Mouse (Mus musculus): ENCODE measurements around the gene 9130409I23Rik. TPM values are rescaled to one million over a fixed set of nuclear protein-coding genes. Genes with fewer than 3 reads are reported as not detected.

Gene 9130409I23Rik
- polyA plus RNA-seq, 1 experiment from 2014 or later = not detected

- no peak overlapping the region for H3K4me2 ChIP-seq (ENCODE audit: low read depth, low read length)
- H3K36me3 ChIP-seq (ENCODE audit: control insufficient read depth, insufficient read depth, low read length) = peaks cover 43% of the 10 kb centered on the region
- ATAC-seq (ENCODE audit: low read depth) (no peak), DNase-seq (ENCODE audit: low spot score) (no peak)
- no peaks in the 10 kb centered on the region for H3K27me3 ChIP-seq (replicated peaks; ENCODE audit: control insufficient read depth, insufficient read depth, low read length)
- no peaks in the 10 kb centered on the region for H3K4me1 ChIP-seq (ENCODE audit: control insufficient read depth, insufficient read depth, low read length)
- H3K27ac ChIP-seq (replicated peaks; ENCODE audit: low read depth, low read length) = no peak overlapping the region
- 86% methylated on average over 12 of the region's 12 CpGs for WGBS
- no peak overlapping the region for H3K9ac ChIP-seq (ENCODE audit: low read depth, low read length)
- H3K9me3 ChIP-seq (ENCODE audit: control insufficient read depth, low read length) = no peaks in the 10 kb centered on the region
- H3K4me3 ChIP-seq (ENCODE audit: low read depth, low read length) = no peak overlapping the region
These were observed 39.0 kb downstream of the 9130409I23Rik start for GRCm38 (mm10) chr1:181090048-181090447.

Other genes starting within 250 kb of the 9130409I23Rik start
- gene H3f3a, start 237.3 kb upstream of the 9130409I23Rik start, polyA plus RNA-seq (2014; fragmentation: Nextera tagmentation; extraction: Ambion mirVana) = 2,156 and 2,321 TPM in 2 replicates
- gene Sde2, start 200.1 kb upstream of the 9130409I23Rik start, polyA plus RNA-seq (2014; fragmentation: Nextera tagmentation; extraction: Ambion mirVana) = 27.2 and 31.2 TPM in 2 replicates
- 0.25 TPM in 1 of 2 replicates, not detected in the other for gene Lefty2, start 158.1 kb upstream of the 9130409I23Rik start, polyA plus RNA-seq (2014; fragmentation: Nextera tagmentation; extraction: Ambion mirVana)
- 77.6 and 92.2 TPM in 2 replicates for gene Pycr2, start 146.9 kb upstream of the 9130409I23Rik start, polyA plus RNA-seq (2014; fragmentation: Nextera tagmentation; extraction: Ambion mirVana)
- gene Lefty1, start 116.2 kb upstream of the 9130409I23Rik start, polyA plus RNA-seq (2014; fragmentation: Nextera tagmentation; extraction: Ambion mirVana) = 2.9 and 3.2 TPM in 2 replicates
- gene Tmem63a, start 108.9 kb upstream of the 9130409I23Rik start, polyA plus RNA-seq (2014; fragmentation: Nextera tagmentation; extraction: Ambion mirVana) = 12.5 and 13.2 TPM in 2 replicates
- gene Ephx1, start 30.3 kb upstream of the 9130409I23Rik start, polyA plus RNA-seq (2014; fragmentation: Nextera tagmentation; extraction: Ambion mirVana) = 13.1 and 15.4 TPM in 2 replicates
- gene Nvl, start 93.0 kb downstream of the 9130409I23Rik start, polyA plus RNA-seq (2014; fragmentation: Nextera tagmentation; extraction: Ambion mirVana) = 28.7 and 33.8 TPM in 2 replicates
- 89.8 and 101 TPM in 2 replicates for gene Cnih4, start 93.5 kb downstream of the 9130409I23Rik start, polyA plus RNA-seq (2014; fragmentation: Nextera tagmentation; extraction: Ambion mirVana)
- 41.7 and 50.8 TPM in 2 replicates for gene Wdr26, start 160.8 kb downstream of the 9130409I23Rik start, polyA plus RNA-seq (2014; fragmentation: Nextera tagmentation; extraction: Ambion mirVana)

All from embryonic facial prominence, embryonic 14.5 days (tissue).